In genomic region chr11:97800691-97801408, GRCm38 (mm10) we compare ENCODE assay signal across 8 mouse cellular contexts. TPM values are rescaled to one million over a fixed set of nuclear protein-coding genes. Genes with fewer than 3 reads are reported as not detected.
A peak's percentile ranks its signal among the peaks of the same experiment; 100 is the strongest.
DNase-seq lines count a peak whose midpoint lies in the region; ATAC-seq and TF ChIP-seq lines count a peak whose summit lies in the region.

No protein-coding gene starts in this region.

- no peak for TF ChIP-seq EP300 in stomach, postnatal 0 days (optimal IDR thresholded peaks at IDR 0.05)

- WGBS in liver, adult 2 months: under 1% methylated on average over 17 of the region's 17 CpGs
- 4% methylated on average over 17 of the region's 17 CpGs for WGBS in embryonic facial prominence, embryonic 12.5 days
- 9% methylated on average over 17 of the region's 17 CpGs for WGBS in liver, embryonic 16.5 days (ENCODE audit: insufficient replicate concordance)
- WGBS in stomach, postnatal 0 days: 1% methylated on average over 17 of the region's 17 CpGs

- peak overlapping the region; percentile 97 for H3K4me3 ChIP-seq in liver, adult 2 months (ENCODE audit: insufficient read depth, low read depth, low read length)
- H3K4me3 ChIP-seq in embryonic facial prominence, embryonic 12.5 days: peak overlapping the region; percentile 96
- H3K4me3 ChIP-seq in liver, embryonic 16.5 days (ENCODE audit: low read depth, low read length): peak overlapping the region; percentile 77
- H3K4me3 ChIP-seq in stomach, postnatal 0 days (ENCODE audit: low read depth, low read length): peak overlapping the region; percentile 90

- no peaks in the 10 kb centered on the region for H3K27me3 ChIP-seq in liver, adult 2 months (ENCODE audit: control insufficient read depth, insufficient read depth, low read length)
- H3K27me3 ChIP-seq in embryonic facial prominence, embryonic 12.5 days: no peaks in the 10 kb centered on the region
- H3K27me3 ChIP-seq in liver, embryonic 16.5 days (ENCODE audit: control insufficient read depth, insufficient read depth, low read depth, low read length): peaks cover 2% of the 10 kb centered on the region; the same call in 1 of the 2 replicates
- H3K27me3 ChIP-seq in stomach, postnatal 0 days (ENCODE audit: control insufficient read depth, insufficient read depth, low read length): no peaks in the 10 kb centered on the region

- DNase-seq in liver, adult 2 months (ENCODE audit: extremely low read depth, low read depth, low spot score): peak; percentile 84
- DNase-seq in liver: no peak
- peak; percentile 63 for DNase-seq in induced T-regulatory cell, adult 2 months (ENCODE audit: low read depth)
- DNase-seq in stomach, postnatal 0 days (ENCODE audit: low spot score): no peak
- DNase-seq in left cerebral cortex, adult 9 months (ENCODE audit: low spot score in 2 of 2): no peak
- no peak for DNase-seq in gastrocnemius, postnatal 10 days

- no peaks in the 10 kb centered on the region for H3K36me3 ChIP-seq in liver, adult 2 months (ENCODE audit: control insufficient read depth, insufficient read depth, low read length)
- no peaks in the 10 kb centered on the region for H3K36me3 ChIP-seq in embryonic facial prominence, embryonic 12.5 days
- H3K36me3 ChIP-seq in liver, embryonic 16.5 days (ENCODE audit: control insufficient read depth, insufficient read depth): no peaks in the 10 kb centered on the region
- H3K36me3 ChIP-seq in stomach, postnatal 0 days (ENCODE audit: control insufficient read depth, insufficient read depth, low read length): no peaks in the 10 kb centered on the region

- no peak for TF ChIP-seq POLR2A in liver, adult 2 months (IDR thresholded peaks at IDR 0.05; ENCODE audit: extremely low read depth, insufficient read depth, low read length)

- H3K79me2 ChIP-seq in liver, adult 2 months (ENCODE audit: control insufficient read depth, insufficient read depth, low read length): peaks cover 13% of the 10 kb centered on the region; the same call in 1 of the 2 replicates

- peak overlapping the region; percentile 91 for H3K9ac ChIP-seq in liver, adult 2 months (ENCODE audit: low read depth, low read length)
- peak overlapping the region; percentile 88 for H3K9ac ChIP-seq in embryonic facial prominence, embryonic 12.5 days
- H3K9ac ChIP-seq in liver, embryonic 16.5 days (ENCODE audit: low read depth, low read length): peak overlapping the region; percentile 74
- peak overlapping the region; percentile 90 for H3K9ac ChIP-seq in stomach, postnatal 0 days (ENCODE audit: low read length)

- H3K9me3 ChIP-seq in embryonic facial prominence, embryonic 12.5 days: no peaks in the 10 kb centered on the region
- no peaks in the 10 kb centered on the region for H3K9me3 ChIP-seq in liver, embryonic 16.5 days (replicated peaks; ENCODE audit: control insufficient read depth, low read length)
- no peaks in the 10 kb centered on the region for H3K9me3 ChIP-seq in stomach, postnatal 0 days (ENCODE audit: control insufficient read depth, low read length)

- H3K4me2 ChIP-seq in embryonic facial prominence, embryonic 12.5 days (replicated peaks): peak overlapping the region; percentile 72
- H3K4me2 ChIP-seq in liver, embryonic 16.5 days (ENCODE audit: low read depth, low read length): peak overlapping the region; percentile 89
- H3K4me2 ChIP-seq in stomach, postnatal 0 days (replicated peaks; ENCODE audit: low read depth): peak overlapping the region; percentile 74

- peak overlapping the region; percentile 97 for H3K27ac ChIP-seq in liver, adult 2 months (replicated peaks; ENCODE audit: insufficient read depth, low read depth, low read length)
- H3K27ac ChIP-seq in embryonic facial prominence, embryonic 12.5 days: peak overlapping the region; percentile 99
- H3K27ac ChIP-seq in liver, embryonic 16.5 days (ENCODE audit: low read length): peak overlapping the region; percentile 86
- H3K27ac ChIP-seq in stomach, postnatal 0 days (replicated peaks): peak overlapping the region; percentile 98

- H3K4me1 ChIP-seq in liver, adult 2 months (ENCODE audit: control insufficient read depth, insufficient read depth, low read length): peaks cover 33% of the 10 kb centered on the region
- peaks cover 50% of the 10 kb centered on the region for H3K4me1 ChIP-seq in embryonic facial prominence, embryonic 12.5 days
- peaks cover 20% of the 10 kb centered on the region for H3K4me1 ChIP-seq in liver, embryonic 16.5 days (ENCODE audit: control insufficient read depth, low read depth, low read length)
- H3K4me1 ChIP-seq in stomach, postnatal 0 days (replicated peaks; ENCODE audit: control insufficient read depth, insufficient read depth): peaks cover 20% of the 10 kb centered on the region

- TF ChIP-seq CTCF in liver, adult 2 months (IDR thresholded peaks at IDR 0.05; ENCODE audit: low read depth, low read length): no peak
- no peak for TF ChIP-seq CTCF in stomach, postnatal 0 days (IDR thresholded peaks at IDR 0.05; ENCODE audit: low read depth)

- no peak for ATAC-seq in embryonic facial prominence, embryonic 12.5 days (ENCODE audit: insufficient number of reproducible peaks, insufficient read depth, low FRiP score, low TSS enrichment)
- no peak for ATAC-seq in liver, embryonic 16.5 days (ENCODE audit: low read depth)
- no peak for ATAC-seq in stomach, postnatal 0 days (ENCODE audit: low FRiP score, low TSS enrichment)

RNA-seq across cellular contexts. Expression of gene Lasp1, which starts 2.0 kb away (rescaled TPM):
- total RNA-seq in liver, adult 2 months (2014; rRNA removed): 23.3 and 33.3 TPM in 2 replicates
- 80.5 and 85.4 TPM in 2 replicates for polyA plus RNA-seq in liver, adult 2 months (2012; rRNA removed)
- polyA plus RNA-seq in embryonic facial prominence, embryonic 12.5 days (2016; fragmentation: Nextera tagmentation; extraction: Ambion mirVana): 117 and 125 TPM in 2 replicates
- polyA plus RNA-seq in liver, embryonic 16.5 days (2015; fragmentation: Nextera tagmentation; extraction: Ambion mirVana): 32.3 and 38.3 TPM in 2 replicates
- 84.0 and 90.1 TPM in 2 replicates for polyA plus RNA-seq in stomach, postnatal 0 days (2015; fragmentation: Nextera tagmentation; extraction: Ambion mirVana)
- total RNA-seq in gastrocnemius, postnatal 10 days (2021): 10 to 100 TPM; 46.3 to 68.4 TPM

RNA-seq across cellular contexts. Expression of gene Rpl23, which starts 18.6 kb away (rescaled TPM):
- 240 and 283 TPM in 2 replicates for total RNA-seq in liver, adult 2 months (2014; rRNA removed)
- polyA plus RNA-seq in liver, adult 2 months (2012; rRNA removed): 68.5 and 71.4 TPM in 2 replicates
- polyA plus RNA-seq in embryonic facial prominence, embryonic 12.5 days (2016; fragmentation: Nextera tagmentation; extraction: Ambion mirVana): 474 and 481 TPM in 2 replicates
- 232 and 261 TPM in 2 replicates for polyA plus RNA-seq in liver, embryonic 16.5 days (2015; fragmentation: Nextera tagmentation; extraction: Ambion mirVana)
- 585 and 586 TPM in 2 replicates for polyA plus RNA-seq in stomach, postnatal 0 days (2015; fragmentation: Nextera tagmentation; extraction: Ambion mirVana)
- total RNA-seq in gastrocnemius, postnatal 10 days (2021): 100 to 1,000 TPM; 793 to 832 TPM

RNA-seq across cellular contexts. Expression of gene 1700001P01Rik, which starts 25.1 kb away (rescaled TPM):
- not detected in 2 replicates for total RNA-seq in liver, adult 2 months (2014; rRNA removed)
- polyA plus RNA-seq in liver, adult 2 months (2012; rRNA removed): not detected in 2 replicates
- polyA plus RNA-seq in embryonic facial prominence, embryonic 12.5 days (2016; fragmentation: Nextera tagmentation; extraction: Ambion mirVana): 0.39 TPM in 1 of 2 replicates, not detected in the other
- not detected in 2 replicates for polyA plus RNA-seq in liver, embryonic 16.5 days (2015; fragmentation: Nextera tagmentation; extraction: Ambion mirVana)
- polyA plus RNA-seq in stomach, postnatal 0 days (2015; fragmentation: Nextera tagmentation; extraction: Ambion mirVana): not detected in 2 replicates
- total RNA-seq in gastrocnemius, postnatal 10 days (2021): not detected

RNA-seq across cellular contexts. Expression of gene Cwc25, which starts 34.5 kb away (rescaled TPM):
- 5.8 and 6.8 TPM in 2 replicates for total RNA-seq in liver, adult 2 months (2014; rRNA removed)
- polyA plus RNA-seq in liver, adult 2 months (2012; rRNA removed): 6.2 and 6.3 TPM in 2 replicates
- 23.1 and 24.8 TPM in 2 replicates for polyA plus RNA-seq in embryonic facial prominence, embryonic 12.5 days (2016; fragmentation: Nextera tagmentation; extraction: Ambion mirVana)
- polyA plus RNA-seq in liver, embryonic 16.5 days (2015; fragmentation: Nextera tagmentation; extraction: Ambion mirVana): 5.4 and 6.0 TPM in 2 replicates
- 9.0 TPM in 2 replicates for polyA plus RNA-seq in stomach, postnatal 0 days (2015; fragmentation: Nextera tagmentation; extraction: Ambion mirVana)
- total RNA-seq in gastrocnemius, postnatal 10 days (2021): 1 to 10 TPM; 8.4 to 9.7 TPM

RNA-seq across cellular contexts. Expression of gene B230217C12Rik, which starts 39.7 kb away (rescaled TPM):
- total RNA-seq in liver, adult 2 months (2014; rRNA removed): 0.09 and 0.27 TPM in 2 replicates
- 0.14 and 0.29 TPM in 2 replicates for polyA plus RNA-seq in liver, adult 2 months (2012; rRNA removed)
- 11.3 and 12.4 TPM in 2 replicates for polyA plus RNA-seq in embryonic facial prominence, embryonic 12.5 days (2016; fragmentation: Nextera tagmentation; extraction: Ambion mirVana)
- 0.19 and 0.36 TPM in 2 replicates for polyA plus RNA-seq in liver, embryonic 16.5 days (2015; fragmentation: Nextera tagmentation; extraction: Ambion mirVana)
- 1.1 and 1.9 TPM in 2 replicates for polyA plus RNA-seq in stomach, postnatal 0 days (2015; fragmentation: Nextera tagmentation; extraction: Ambion mirVana)
- total RNA-seq in gastrocnemius, postnatal 10 days (2021): 1 to 10 TPM in 1 of 2 experiments, under 1 TPM in 1; 0.95 to 1.1 TPM

Comparison
In these comparisons a context has a peak if more than half of its experiments do, and no peak if none do; other contexts are left out.
1. DNase-seq: peak in liver, adult 2 months (single experiment) and induced T-regulatory cell, adult 2 months (single experiment); none in liver (single experiment), stomach, postnatal 0 days (single experiment), left cerebral cortex, adult 9 months (0 of 2) and gastrocnemius, postnatal 10 days (single experiment).
2. Peak in every context shown above with its lines, with median percentiles within 50 percentile points of each other: H3K27ac ChIP-seq, H3K4me3 ChIP-seq, H3K9ac ChIP-seq and H3K4me2 ChIP-seq.